Mouse (Mus musculus) G1E (cell line): ENCODE measurements at regions not wholly inside any gene's neighbourhood (a gene's known extent, or its start where the extent isn't known, plus 50 kb on each side); places are given as distances from the start of the nearest gene placed in this dataset.
"Not testable (repeated sequence)": the region's sequence is repeated elsewhere in the genome, so short reads cannot be mapped to it uniquely, and the experiment has no call there.

ENCODE experiments used
- ATAC-seq: 2 replicates; pipeline ENCODE4 v1.8.0; 2016; ENCODE audit warnings: mild to moderate bottlenecking; ENCODE audit not compliant: insufficient number of reproducible peaks, poor library complexity, low FRiP score, severe bottlenecking; ENCODE audit errors: extremely low read depth
- DNase-seq: peaks from one replicate; pipeline ENCODE4 v3.0.0; 2012; ENCODE audit warnings: low spot score
- H3K27me3 ChIP-seq: 2 replicates; pipeline ENCODE4 v1.6.1; 2012; ENCODE audit warnings: mild to moderate bottlenecking, low read length, inconsistent platforms; ENCODE audit not compliant: insufficient read depth
- H3K36me3 ChIP-seq: replicated peaks from 2 replicates; pipeline ENCODE3; 2012; ENCODE audit warnings: mild to moderate bottlenecking, inconsistent platforms
- H3K4me1 ChIP-seq: 2 replicates; pipeline ENCODE4 v1.6.1; 2012; ENCODE audit warnings: low read depth, low read length, inconsistent platforms, mixed read lengths; ENCODE audit not compliant: insufficient read depth
- H3K4me3 ChIP-seq: 2 replicates; pipeline ENCODE4 v1.5.1; 2012; ENCODE audit warnings: low read depth, mild to moderate bottlenecking, inconsistent platforms, low read length, moderate library complexity, mixed read lengths
- H3K9me3 ChIP-seq: replicated peaks from 2 replicates; pipeline ENCODE4 v1.6.1; 2012; ENCODE audit warnings: inconsistent platforms
- CTCF ChIP-seq: IDR thresholded peaks from 2 replicates; pipeline ENCODE4 v1.5.1; 2012; ENCODE audit warnings: low read depth, low read length, inconsistent platforms, mixed read lengths
- GATA1 ChIP-seq: IDR thresholded peaks from 2 replicates; pipeline ENCODE4 v1.6.1; 2012; ENCODE audit warnings: borderline replicate concordance, low read length, inconsistent platforms, mixed read lengths
- GATA2 ChIP-seq: IDR thresholded peaks from 2 replicates; pipeline ENCODE4 v1.6.1; 2012; ENCODE audit warnings: low read depth, low read length, inconsistent platforms, borderline replicate concordance
- POLR2AphosphoS5 ChIP-seq: IDR thresholded peaks from 2 replicates; pipeline ENCODE4 v1.6.1; 2012; ENCODE audit warnings: low read depth, low read length, inconsistent platforms; ENCODE audit not compliant: insufficient replicate concordance
- TAL1 ChIP-seq: conservative IDR thresholded peaks from 2 replicates; pipeline ENCODE4 v1.6.1; 2012; ENCODE audit warnings: low read depth, low read length, inconsistent platforms, mixed read lengths

DNA sequence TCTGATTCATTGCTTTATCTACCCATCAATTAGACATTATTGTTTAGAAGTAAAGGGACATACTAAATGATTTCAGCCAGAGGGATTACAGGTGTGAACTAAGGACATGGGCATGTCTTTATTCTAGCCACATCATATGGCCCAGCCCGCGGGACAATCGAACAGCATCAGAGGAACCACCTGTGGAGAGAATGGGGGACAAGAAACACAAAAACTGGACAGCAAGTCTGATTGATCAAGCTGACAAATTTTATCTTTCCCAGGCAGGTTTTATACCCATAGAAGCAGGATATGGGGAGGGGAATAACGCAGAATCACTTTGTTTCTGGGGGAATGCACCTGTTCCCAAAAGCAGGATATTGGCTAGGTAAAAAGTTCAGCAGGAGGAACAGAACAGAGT, 1103.2 kb upstream of the Manea start:
- Histone ChIP-seq H3K4me1 (no peaks in the 10 kb centered on the region), H3K27me3 (no peaks in the 10 kb centered on the region), H3K4me3 (no peak overlapping the region), H3K36me3 (no peaks in the 10 kb centered on the region), H3K9me3 (0 out of 2 replicates have a peak, but pooled peaks cover 9% of the 10 kb centered on the region)
- no peak for ATAC-seq
- no peak for DNase-seq
- no peak for TF ChIP-seq TAL1
- TF ChIP-seq GATA1: no peak
- TF ChIP-seq GATA2: no peak
- no peak for TF ChIP-seq CTCF

- H3K4me1 ChIP-seq: no peaks in the 10 kb centered on the region
- TF ChIP-seq GATA2 (no peak), GATA1 (no peak), POLR2AphosphoS5 (no peak), TAL1 (no peak), CTCF (no peak)
- H3K4me3 ChIP-seq: no peak overlapping the region
- no peak for ATAC-seq
- DNase-seq: no peak
- H3K27me3 ChIP-seq: no peaks in the 10 kb centered on the region
- 0 out of 2 replicates have a peak, but pooled peaks cover 9% of the 10 kb centered on the region for H3K9me3 ChIP-seq
- H3K36me3 ChIP-seq: no peaks in the 10 kb centered on the region
Measured at GRCm38 (mm10) chr4:27446310-27446709, 1099.6 kb upstream of the Manea start.

- no peaks in the 10 kb centered on the region for H3K36me3 ChIP-seq
- no peak for ATAC-seq
- H3K27me3 ChIP-seq: no peaks in the 10 kb centered on the region
- DNase-seq: no peak
- TF ChIP-seq POLR2AphosphoS5 (no peak), GATA1 (no peak), TAL1 (no peak), CTCF (no peak), GATA2 (no peak)
- no peak overlapping the region for H3K4me3 ChIP-seq
- no peaks in the 10 kb centered on the region for H3K4me1 ChIP-seq
- no peaks in the 10 kb centered on the region for H3K9me3 ChIP-seq
Measured at GRCm38 (mm10) chr4:27429210-27429789, 1082.6 kb upstream of the Manea start.

- Histone ChIP-seq H3K4me1 (no peaks in the 10 kb centered on the region), H3K4me3 (no peak overlapping the region), H3K9me3 (no peaks in the 10 kb centered on the region), H3K36me3 (no peaks in the 10 kb centered on the region), H3K27me3 (no peaks in the 10 kb centered on the region)
- TF ChIP-seq GATA2 (no peak), TAL1 (no peak), POLR2AphosphoS5 (no peak), GATA1 (no peak), CTCF (no peak)
- ATAC-seq: no peak
- DNase-seq: no peak
Measured at GRCm38 (mm10) chr4:27425902-27426301, 1079.2 kb upstream of the Manea start.

- ATAC-seq: no peak
- no peaks in the 10 kb centered on the region for H3K36me3 ChIP-seq
- H3K27me3 ChIP-seq: no peaks in the 10 kb centered on the region
- no peaks in the 10 kb centered on the region for H3K9me3 ChIP-seq
- TF ChIP-seq POLR2AphosphoS5: no peak
- no peak for TF ChIP-seq TAL1
- TF ChIP-seq GATA1: no peak
- TF ChIP-seq CTCF: no peak
- TF ChIP-seq GATA2: no peak
- no peaks in the 10 kb centered on the region for H3K4me1 ChIP-seq
- no peak overlapping the region for H3K4me3 ChIP-seq
- no peak for DNase-seq
Measured at GRCm38 (mm10) chr4:27423846-27424245, 1077.2 kb upstream of the Manea start.

DNA sequence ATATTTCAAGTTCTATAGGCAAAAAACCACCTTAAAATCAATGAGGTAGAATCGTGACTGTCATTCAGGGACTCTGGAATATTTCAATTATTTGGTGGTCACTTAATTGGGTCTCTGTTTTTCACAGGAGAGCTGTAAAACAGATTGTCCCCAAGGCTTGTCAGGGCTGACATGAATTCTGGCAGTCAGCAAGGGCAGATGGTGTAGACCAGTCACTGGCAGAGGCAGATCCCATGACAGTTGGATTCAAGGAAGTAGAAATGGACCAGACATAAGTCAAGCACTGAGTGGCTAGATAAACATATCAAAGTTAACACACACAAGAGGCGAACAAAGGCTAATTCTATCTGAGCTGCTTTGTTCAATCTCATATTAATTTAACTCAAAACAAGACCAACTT, 1071.8 kb upstream of the Manea start:
- H3K4me1 ChIP-seq: no peaks in the 10 kb centered on the region
- no peak for ATAC-seq
- H3K36me3 ChIP-seq: no peaks in the 10 kb centered on the region
- H3K9me3 ChIP-seq: no peaks in the 10 kb centered on the region
- no peak for DNase-seq
- no peaks in the 10 kb centered on the region for H3K27me3 ChIP-seq
- TF ChIP-seq GATA2: no peak
- no peak for TF ChIP-seq POLR2AphosphoS5
- no peak for TF ChIP-seq GATA1
- TF ChIP-seq TAL1: no peak
- no peak for TF ChIP-seq CTCF
- no peak overlapping the region for H3K4me3 ChIP-seq

DNA sequence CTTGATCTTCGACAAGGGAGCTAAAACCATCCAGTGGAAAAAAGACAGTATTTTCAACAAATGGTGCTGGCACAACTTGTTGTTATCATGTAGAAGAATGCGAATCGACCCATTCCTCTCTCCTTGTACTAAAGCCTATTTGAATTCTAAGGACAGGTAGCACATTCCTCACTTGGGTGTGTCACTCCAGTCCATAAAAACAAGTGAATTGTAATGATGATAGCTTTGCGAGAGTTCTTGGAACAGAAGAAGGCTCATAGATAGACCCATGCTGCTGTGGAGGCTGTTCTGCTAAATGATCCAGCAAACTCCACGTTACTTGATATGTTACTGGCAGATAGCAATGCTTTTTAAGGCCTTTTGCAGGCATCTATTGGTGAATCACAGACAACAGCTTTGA, 1038.2 kb upstream of the Manea start:
- H3K36me3 ChIP-seq, H3K4me3 ChIP-seq, ATAC-seq, H3K27me3 ChIP-seq, H3K4me1 ChIP-seq, H3K9me3 ChIP-seq, DNase-seq: not testable (repeated sequence)
